Mouse (Mus musculus) liver, embryonic 14.5 days (tissue): ENCODE measurements at regions not wholly inside any gene's neighbourhood (a gene's known extent, or its start where the extent isn't known, plus 50 kb on each side); places are given as distances from the start of the nearest gene placed in this dataset.

Experiments
- ATAC-seq: fragments of 200-750 bp; cut with Nextera tagmentation; 2 replicates; pipeline ENCODE4 v1.8.0; 2017; ENCODE audit warnings: moderate number of reproducible peaks, mild to moderate bottlenecking, moderate library complexity; ENCODE audit not compliant: insufficient read depth
- DNase-seq, 3 experiments: peaks; one replicate each; pipeline ENCODE4 v3.0.0-alpha.2; 2012 to 2013; ENCODE audit warnings: low read depth in 3 of 3, low spot score in 3 of 3
- H3K27ac ChIP-seq: fragments of 300-500 bp; sonication (generic); 2 replicates; pipeline ENCODE4 v1.5.1; 2014; ENCODE audit warnings: moderate library complexity, mild to moderate bottlenecking, control low read depth, inconsistent platforms
- H3K27me3 ChIP-seq: fragments of 300-500 bp; sonication (generic); 2 replicates; pipeline ENCODE4 v1.6.1; 2014; ENCODE audit warnings: mild to moderate bottlenecking, low read length, moderate library complexity; ENCODE audit not compliant: control insufficient read depth, insufficient read depth
- H3K36me3 ChIP-seq: fragments of 300-500 bp; sonication (generic); replicated peaks from 2 replicates; pipeline ENCODE4 v1.6.1; 2014; ENCODE audit warnings: low read depth; ENCODE audit not compliant: control insufficient read depth, insufficient read depth
- H3K4me1 ChIP-seq, 2 experiments: fragments of 200-500 bp in 1 of 2; fragments of 300-500 bp in 1 of 2; sonication (generic) in 1 of 2; replicated peaks; 2 replicates each; pipeline ENCODE4 v1.6.1; 2012 to 2014; ENCODE audit warnings: antibody characterized with exemption in 1 of 2, inconsistent platforms in 1 of 2, low read length in 1 of 2; ENCODE audit not compliant: control insufficient read depth in 2 of 2, insufficient read depth in 2 of 2
- H3K4me2 ChIP-seq: fragments of 300-500 bp; sonication (generic); 2 replicates; pipeline ENCODE4 v1.6.1; 2014; ENCODE audit warnings: low read depth, mild to moderate bottlenecking, control low read depth, moderate library complexity
- H3K4me3 ChIP-seq, 2 experiments: fragments of 200-500 bp in 1 of 2; fragments of 300-500 bp in 1 of 2; sonication (generic) in 1 of 2; 2 replicates each; pipeline ENCODE4 v1.5.1; 2012 to 2014; ENCODE audit warnings: low read depth in 2 of 2, low read length in 2 of 2, mild to moderate bottlenecking in 2 of 2, control low read depth in 1 of 2, inconsistent platforms in 1 of 2, moderate library complexity in 1 of 2; ENCODE audit not compliant: insufficient read depth in 1 of 2
- H3K9ac ChIP-seq: fragments of 300-500 bp; sonication (generic); replicated peaks from 2 replicates; pipeline ENCODE4 v1.6.1; 2014; ENCODE audit warnings: mild to moderate bottlenecking, control low read depth, moderate library complexity
- H3K9me3 ChIP-seq: fragments of 300-500 bp; sonication (generic); 2 replicates; pipeline ENCODE4 v1.6.1; 2016; ENCODE audit warnings: low read length, mixed read lengths; ENCODE audit not compliant: control insufficient read depth
- CTCF ChIP-seq: IDR thresholded peaks from 2 replicates; pipeline ENCODE4 v1.5.1; 2016; ENCODE audit warnings: antibody characterized with exemption, low read depth, control low read depth
- EP300 ChIP-seq: IDR thresholded peaks from 2 replicates; pipeline ENCODE4 v1.6.1; 2016; ENCODE audit warnings: antibody characterized with exemption, low read depth
- WGBS: fragments of 180-500 bp; shearing (Covaris S2); extraction: QIAGEN DNeasy Blood & Tissue Kit; methylation state at CpG from one replicate; pipeline ENCODE4 v1.1.7; 2014; ENCODE audit not compliant: insufficient replicate concordance; 5-methylcytosine and 5-hydroxymethylcytosine counted together

DNA sequence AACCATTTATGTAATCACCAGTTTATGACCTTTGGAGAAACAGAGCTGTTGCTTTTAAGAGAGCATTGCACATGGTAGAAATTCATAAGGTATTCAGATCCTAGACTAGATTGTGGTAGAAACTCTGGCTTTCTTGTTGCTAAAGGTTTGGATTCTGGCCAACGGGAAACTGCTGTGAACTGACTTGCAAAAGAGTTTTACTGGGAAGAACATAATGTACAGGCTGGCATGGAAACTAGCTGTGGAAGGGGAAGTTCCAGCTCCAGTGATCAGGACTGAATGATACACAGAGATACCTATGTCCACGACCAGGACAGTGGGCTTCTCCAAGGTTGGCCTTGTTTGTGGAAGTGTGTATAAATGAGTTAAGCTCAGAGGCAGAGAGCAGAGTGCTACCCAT is 318.9 kb downstream of the Sv2b start:
- DNase-seq: no peak
- Histone ChIP-seq H3K4me3 (no peak overlapping the region), H3K4me1 (no peaks in the 10 kb centered on the region), H3K9ac (no peak overlapping the region), H3K27ac (no peak overlapping the region), H3K4me2 (no peak overlapping the region), H3K36me3 (no peaks in the 10 kb centered on the region), H3K27me3 (no peaks in the 10 kb centered on the region), H3K9me3 (no peaks in the 10 kb centered on the region)
- WGBS: 44% methylated on average over 2 of the region's 2 CpGs
- no peak for TF ChIP-seq CTCF
- no peak for TF ChIP-seq EP300
- no peak for ATAC-seq

DNA sequence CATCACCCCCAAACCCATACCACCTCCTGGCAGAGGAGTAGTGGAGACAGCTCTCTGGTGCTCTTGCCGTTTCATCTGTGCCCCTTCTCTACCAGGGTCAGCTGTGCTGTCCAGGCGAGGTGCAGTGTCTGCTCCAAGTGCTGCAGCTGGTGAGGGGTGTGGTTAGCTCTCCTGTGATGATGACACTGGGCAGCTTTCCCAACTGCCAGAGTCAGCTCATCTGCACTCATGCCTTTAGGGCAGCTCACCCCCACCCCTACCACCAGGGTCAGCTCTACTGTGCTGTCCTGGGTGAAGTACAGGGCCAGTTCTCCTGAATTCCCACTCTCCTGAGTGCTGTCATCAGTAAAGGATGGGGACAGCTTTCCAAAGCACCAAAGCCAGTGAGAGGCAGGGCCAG is 329.6 kb downstream of the Sv2b start:
- no peaks in the 10 kb centered on the region for H3K27me3 ChIP-seq
- TF ChIP-seq EP300 (no peak), CTCF (no peak)
- H3K27ac ChIP-seq: no peak overlapping the region
- no peak overlapping the region for H3K9ac ChIP-seq
- no peaks in the 10 kb centered on the region for H3K36me3 ChIP-seq
- no peak overlapping the region for H3K4me2 ChIP-seq
- WGBS: 37% methylated on average over 2 of the region's 2 CpGs
- H3K4me1 ChIP-seq: no peaks in the 10 kb centered on the region
- DNase-seq: no peak
- ATAC-seq: no peak
- H3K4me3 ChIP-seq: no peak overlapping the region
- H3K9me3 ChIP-seq: no peaks in the 10 kb centered on the region

DNA sequence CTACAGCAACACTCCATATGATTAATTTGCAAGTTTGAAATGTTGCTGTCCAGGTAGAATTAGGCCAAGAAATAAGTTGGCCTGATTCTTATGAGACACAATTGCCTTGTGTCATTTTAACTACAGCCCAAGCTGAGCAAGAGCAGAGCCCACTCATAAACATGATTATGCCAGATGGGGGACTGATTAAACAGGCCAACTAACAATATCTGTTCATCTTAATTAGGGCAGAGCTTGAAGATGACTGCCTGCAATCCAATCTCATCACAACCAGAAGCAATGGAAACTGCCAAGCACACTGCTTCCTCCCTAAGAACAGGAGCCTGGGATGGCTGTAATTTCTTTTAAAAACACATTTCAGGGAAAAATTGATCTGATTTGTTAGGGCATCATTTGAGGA is 333.1 kb downstream of the Sv2b start:
- no peak for DNase-seq
- Histone ChIP-seq H3K9me3 (no peaks in the 10 kb centered on the region), H3K27ac (no peak overlapping the region), H3K4me2 (no peak overlapping the region), H3K36me3 (no peaks in the 10 kb centered on the region), H3K9ac (no peak overlapping the region), H3K4me1 (no peaks in the 10 kb centered on the region), H3K4me3 (no peak overlapping the region), H3K27me3 (no peaks in the 10 kb centered on the region)
- no peak for ATAC-seq
- TF ChIP-seq EP300: no peak
- TF ChIP-seq CTCF: no peak

DNA sequence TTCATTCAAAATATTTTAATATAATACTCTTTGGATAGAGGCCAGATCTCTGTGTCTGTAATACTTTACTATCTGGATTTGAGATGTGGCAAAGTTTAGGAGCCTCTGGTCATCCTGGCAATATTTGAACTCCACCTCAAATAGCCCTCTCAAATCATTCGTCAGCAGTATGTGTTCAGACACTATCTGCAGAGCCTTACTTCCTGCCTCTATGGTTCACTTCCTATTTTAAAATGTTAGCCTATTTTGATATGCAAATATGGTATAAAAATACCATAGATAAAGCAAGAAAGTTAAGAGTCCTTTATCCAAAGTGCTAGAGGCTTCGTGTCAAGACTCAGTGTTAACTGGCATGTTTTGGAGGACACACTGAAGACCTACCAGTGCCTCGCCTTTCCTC is 334.6 kb downstream of the Sv2b start:
- Histone ChIP-seq H3K27me3 (no peaks in the 10 kb centered on the region), H3K9ac (no peak overlapping the region), H3K9me3 (no peaks in the 10 kb centered on the region), H3K4me2 (no peak overlapping the region), H3K4me3 (no peak overlapping the region), H3K36me3 (no peaks in the 10 kb centered on the region), H3K4me1 (no peaks in the 10 kb centered on the region), H3K27ac (no peak overlapping the region)
- DNase-seq (no peak), ATAC-seq (no peak)
- TF ChIP-seq EP300 (no peak), CTCF (no peak)
- WGBS: 21% methylated on average over 3 of the region's 3 CpGs

DNA sequence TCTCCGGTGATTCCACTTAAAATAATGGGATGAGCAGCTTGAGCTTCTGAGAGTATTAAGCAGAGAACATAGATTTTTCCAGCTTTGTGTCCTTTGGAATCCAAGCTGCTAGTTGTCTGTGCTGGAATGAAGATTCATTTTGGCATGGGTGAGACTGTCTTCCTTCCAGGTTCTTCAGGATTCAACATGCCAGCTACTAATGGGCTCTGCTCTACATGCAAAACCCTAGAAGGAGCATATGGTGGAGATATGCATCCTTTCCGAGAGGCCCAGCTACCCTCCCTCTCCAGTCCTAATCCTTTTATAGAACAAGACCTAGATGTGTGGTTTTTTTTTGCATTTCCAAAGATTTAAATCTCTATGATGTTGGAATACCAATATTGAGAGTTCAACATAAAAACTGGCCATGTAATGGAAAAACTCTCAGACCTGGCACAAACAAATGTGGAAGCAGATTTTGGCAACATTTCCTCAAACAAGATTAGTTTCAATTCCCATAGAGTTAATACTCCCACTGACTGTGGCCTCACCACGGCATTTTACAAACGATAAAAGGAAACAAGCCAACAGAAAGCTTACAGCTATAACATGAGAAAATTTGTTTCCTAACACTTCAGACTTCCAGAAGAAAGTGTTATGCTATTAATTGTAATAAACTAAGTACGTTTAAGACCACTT is 364.5 kb downstream of the Sv2b start:
- ATAC-seq (no peak), DNase-seq (no peak)
- no peak overlapping the region for H3K27ac ChIP-seq

More for the DNA sequence above, 364.5 kb downstream of the Sv2b start:
- Histone ChIP-seq H3K27me3 (no peaks in the 10 kb centered on the region), H3K4me1 (0 out of 4 replicates have a peak, but pooled peaks cover 0 to 2% of the 10 kb centered on the region in 2 experiments), H3K9ac (no peak overlapping the region), H3K4me2 (no peak overlapping the region), H3K4me3 (no peak overlapping the region), H3K9me3 (no peaks in the 10 kb centered on the region), H3K36me3 (no peaks in the 10 kb centered on the region)
- no peak for TF ChIP-seq EP300
- no peak for TF ChIP-seq CTCF
- 49% methylated on average over 5 of the region's 5 CpGs for WGBS
